Mouse (Mus musculus) liver, adult (tissue): ENCODE data around the gene Dynll2.

Experiments used
- GATA4 ChIP-seq: IDR thresholded peaks from 2 replicates; pipeline ENCODE4 v1.6.1; 2014; ENCODE audit warnings: mild to moderate bottlenecking, low read length; ENCODE audit not compliant: insufficient replicate concordance

Dynll2 gene

DNA sequence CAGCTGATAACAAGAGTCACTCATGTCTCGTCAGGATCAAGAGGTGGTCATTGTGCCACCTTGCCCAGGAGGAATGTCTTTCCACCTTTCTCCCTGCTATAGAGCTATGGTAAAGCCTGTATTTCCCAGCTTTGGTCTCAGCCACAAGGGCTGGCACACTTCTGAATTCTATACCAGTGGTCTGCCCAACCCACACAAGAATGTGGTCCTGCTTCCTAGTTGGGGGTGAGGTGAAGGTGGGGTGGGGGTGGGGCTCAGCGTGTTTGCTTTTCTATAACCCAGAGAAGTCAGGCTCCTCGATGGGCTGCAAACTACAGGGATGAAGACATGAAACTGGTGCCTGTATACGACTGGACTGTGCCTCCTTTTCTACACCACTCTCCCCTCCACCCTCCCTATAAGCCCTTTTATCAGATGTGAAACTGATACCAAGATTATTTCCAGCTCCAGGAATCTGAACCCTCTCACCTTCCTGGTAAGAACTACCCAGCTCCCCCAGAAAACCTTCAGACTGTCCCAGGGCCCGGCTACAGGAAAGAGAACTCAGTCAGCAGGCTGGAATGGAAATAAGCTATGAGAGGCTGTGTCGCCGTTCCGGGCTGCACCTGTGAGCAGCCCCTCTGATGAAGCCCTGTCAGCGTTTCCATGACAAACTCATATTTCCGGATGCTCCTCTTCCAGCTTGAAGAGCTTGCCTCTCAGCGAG, 24.0 kb upstream of the Dynll2 start:
- no peak for TF ChIP-seq GATA4

DNA sequence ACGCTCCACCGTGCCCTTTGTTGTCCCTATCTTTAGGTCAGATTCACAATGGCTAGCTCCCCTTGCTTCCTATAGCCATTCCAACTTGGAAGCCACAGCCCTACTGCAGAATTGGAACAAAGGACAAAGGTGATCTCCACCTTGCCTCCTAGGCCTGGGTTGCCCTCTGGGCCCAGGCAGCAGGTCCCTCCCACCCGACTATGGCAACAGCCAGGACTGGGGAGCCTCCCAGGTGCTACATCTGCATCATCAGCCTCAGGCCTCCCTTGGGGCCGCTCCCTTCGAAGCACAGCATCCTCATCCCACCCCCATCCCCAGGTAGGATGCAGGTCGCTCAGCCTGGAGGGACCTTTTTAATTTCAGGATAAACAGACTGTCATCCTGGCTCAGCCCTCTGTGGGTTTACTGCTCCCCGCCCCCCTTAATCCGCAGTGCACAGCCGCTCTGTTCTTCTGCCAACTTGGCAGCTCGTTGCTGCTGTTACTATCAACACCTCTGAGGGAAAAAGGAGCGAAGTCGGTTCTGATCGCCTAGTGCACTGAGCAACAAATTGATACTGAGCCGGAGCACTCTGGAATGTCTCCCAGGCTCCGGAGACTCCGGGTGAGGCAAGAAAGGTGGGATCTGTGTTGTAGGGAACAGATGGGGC, 22.3 kb upstream of the Dynll2 start:
- no peak for TF ChIP-seq GATA4

DNA sequence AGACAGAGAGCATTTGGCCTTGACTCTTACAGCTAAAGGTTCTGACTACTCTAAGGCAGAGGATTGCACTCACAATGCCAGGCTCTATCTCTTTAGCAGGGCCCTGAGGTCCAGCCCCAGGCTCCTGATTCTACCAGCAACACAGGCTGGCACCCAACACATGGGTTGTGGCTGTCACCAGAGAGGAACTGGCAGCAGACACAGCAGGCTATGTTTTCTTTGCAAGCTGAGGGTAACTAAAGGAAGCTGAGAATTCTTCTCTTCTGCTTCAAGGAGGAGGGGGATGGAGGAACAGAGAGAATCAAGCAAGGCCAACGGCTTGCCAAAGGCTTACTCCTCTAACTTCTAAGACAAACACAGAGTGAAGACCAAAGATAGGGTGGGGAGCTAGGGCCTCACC, 21.3 kb upstream of the Dynll2 start:
- no peak for TF ChIP-seq GATA4

DNA sequence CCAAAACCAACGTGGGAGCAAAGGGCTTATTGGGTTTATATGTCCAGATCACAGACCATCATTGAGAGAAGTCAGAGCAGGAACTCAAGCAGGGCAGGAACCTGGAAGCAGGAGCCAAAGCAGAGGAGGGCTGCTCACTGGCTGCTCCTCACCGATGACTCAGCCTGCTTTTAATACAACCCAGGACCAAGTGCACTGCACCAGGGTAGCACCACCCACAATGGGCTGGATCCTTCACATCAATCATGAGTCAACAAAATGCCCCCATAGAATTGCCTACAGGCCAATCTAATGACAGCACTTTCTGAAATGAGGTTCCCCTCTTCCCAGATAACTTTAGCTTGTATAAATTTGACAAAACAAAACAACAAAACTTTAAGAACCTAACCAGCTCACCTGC, 16.8 kb upstream of the Dynll2 start:
- no peak for TF ChIP-seq GATA4

DNA sequence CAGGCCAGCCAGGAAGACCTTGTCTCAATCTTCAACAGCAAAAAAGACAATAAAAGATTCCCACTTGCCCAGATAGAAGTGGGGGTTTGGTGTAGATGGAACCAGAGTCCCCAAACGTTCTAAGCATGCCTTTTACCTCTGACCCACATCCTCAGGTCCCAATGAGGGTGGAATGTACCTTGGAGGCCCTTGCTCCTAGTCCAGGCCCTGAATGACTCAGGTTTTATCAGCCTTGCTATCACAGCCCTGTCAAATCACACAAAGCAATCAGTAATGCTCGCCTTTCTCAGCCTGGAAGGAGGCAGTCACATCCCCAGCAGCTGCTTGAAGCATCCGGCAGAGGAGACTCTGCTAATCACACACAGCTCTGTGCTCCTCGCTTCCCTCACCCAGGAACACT, 15.4 kb upstream of the Dynll2 start:
- TF ChIP-seq GATA4: no peak

DNA sequence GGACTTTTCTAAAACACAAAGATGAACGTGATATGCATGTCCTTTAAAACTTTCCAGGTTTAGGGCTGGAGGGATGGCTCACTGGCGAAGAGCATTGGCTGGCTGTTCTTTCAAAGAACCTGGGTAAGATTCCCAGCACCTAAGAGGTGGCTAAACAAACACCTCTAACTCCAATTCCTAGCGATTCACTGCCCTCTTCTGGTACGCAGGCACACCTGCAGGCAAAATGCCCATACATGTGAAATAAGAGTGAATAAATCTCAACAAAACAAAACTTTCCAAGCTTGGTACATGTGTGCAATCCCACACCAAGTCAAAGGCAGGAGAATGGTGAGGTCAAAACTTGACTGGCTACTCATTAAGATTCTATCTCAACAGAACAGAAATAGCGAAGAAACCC, 12.4 kb upstream of the Dynll2 start:
- no peak for TF ChIP-seq GATA4

DNA sequence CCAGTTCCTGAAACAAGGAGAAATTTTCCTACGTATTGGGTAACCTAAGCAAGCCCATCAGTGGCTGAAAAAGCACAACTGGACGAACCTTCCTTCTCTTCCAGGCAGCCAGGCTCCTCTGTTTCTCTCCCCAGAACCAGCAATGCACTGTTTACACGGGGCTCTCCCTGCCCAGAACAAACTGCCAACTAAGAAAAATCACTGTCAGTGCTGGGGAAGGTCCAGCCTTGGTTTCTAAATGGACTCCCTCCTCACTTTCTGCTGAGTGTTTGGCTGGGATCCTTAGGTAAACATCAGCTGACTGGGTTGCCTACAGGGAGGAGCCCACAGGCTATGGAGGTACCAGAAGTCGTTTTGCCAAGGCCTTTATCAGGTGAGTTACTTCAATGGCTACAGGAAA, 4.5 kb upstream of the Dynll2 start:
- no peak for TF ChIP-seq GATA4

DNA sequence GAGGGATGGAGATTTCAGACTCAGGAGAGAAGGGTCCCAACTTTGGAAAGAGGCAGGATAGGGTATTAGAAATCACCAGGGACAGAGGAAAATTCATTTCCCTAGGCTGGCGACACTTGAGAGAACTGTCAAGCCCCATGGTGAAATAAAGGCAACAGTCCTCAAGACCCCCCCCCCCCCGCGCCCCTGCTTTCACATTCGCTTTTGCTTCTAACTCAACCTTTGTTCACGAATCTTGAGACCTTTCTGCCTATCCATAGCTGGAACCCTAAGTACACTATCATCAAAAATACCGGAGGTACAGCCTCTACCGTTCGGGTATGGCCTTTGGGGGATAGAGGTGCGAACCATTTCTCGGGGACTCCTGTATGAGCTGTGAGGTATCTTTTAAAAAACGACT, 528 bp upstream of the Dynll2 start:
- TF ChIP-seq GATA4: no peak

DNA sequence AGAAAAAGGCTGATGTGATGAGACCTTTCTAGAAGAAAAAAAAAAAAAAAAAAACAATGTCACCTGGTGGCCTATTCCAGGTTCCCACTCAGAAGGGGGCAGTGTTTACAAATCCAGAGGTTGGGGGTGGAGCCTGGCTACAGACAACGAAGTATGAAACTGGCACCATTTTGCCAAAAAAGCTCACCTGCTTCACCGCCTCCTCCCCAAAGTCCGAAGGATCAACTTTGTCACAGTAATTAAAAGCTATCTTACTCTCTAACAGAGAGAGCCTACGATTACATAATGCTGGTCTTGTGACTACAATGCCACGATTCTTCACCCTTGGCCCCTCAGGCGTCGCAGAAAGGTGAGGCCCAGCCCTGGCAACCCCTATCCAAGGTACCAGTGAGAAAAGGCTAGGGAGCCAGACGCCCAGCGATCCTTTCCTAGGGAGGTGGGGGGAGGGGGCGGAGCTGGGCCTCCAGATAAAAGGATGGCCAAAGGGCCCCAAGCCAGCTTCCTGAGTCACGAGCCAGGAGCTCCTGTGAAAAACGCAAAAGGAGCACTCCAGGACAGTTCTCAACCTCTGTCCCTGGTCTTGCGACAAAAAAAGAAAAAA, 1.1 kb downstream of the Dynll2 start:
- peak; percentile 68; the same call in 1 of the 2 replicates for TF ChIP-seq GATA4

DNA sequence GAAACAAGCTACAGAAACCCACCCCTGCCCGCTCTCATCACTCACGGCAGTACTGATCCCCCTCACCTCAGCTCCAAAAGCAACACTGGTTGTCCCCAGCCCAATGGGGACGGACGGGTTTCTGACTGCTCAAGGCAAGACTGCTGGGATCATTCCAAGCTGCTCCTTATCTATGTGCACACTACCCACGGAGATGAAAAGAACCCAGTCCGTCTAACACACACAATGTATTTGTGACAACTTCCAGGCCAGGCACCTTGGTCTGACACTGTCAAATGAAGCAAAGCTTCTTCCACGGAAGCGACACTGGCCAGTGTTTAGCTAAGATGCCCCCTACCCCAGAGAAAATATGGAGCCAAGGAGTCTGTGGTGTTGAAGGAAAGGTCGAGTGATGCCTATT, 1.7 kb downstream of the Dynll2 start:
- no peak for TF ChIP-seq GATA4

DNA sequence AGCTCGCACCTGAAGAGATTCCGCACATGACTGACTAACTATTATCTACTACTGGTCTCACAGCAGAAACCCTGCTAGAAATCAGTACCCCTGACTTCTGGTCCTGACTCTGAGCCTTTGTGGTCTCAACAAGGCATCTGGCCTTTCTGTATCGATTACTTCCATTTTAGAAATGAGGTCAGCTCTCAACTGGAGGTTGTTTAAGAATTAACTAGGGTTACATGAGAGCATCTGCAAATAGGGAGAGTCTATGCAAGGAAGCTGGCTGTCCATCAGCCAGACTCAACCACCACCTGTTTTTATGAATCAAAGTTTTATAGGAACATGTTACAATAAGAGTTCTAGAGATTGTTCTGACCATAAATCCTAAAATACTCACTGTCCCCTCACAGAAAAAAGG, 2.8 kb downstream of the Dynll2 start:
- no peak for TF ChIP-seq GATA4

DNA sequence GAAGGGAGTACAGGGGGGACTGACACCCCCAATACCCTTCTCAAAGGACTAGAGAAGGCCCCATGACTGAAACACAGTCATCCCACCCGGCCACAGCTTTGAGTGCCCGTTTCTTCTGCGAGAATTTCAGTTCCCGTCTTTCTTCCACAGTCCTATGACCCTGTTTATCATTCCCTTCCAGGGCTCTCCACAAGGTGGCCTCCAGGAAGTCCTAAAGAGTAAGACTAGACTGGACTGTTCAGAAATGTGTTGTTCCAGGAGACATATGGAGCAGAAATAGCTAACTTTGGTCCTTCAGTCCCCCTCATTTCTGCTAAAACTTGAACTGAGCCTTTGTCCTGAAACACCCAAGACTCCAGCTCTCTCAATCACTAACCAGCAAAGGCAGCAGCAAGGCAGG, 8.4 kb downstream of the Dynll2 start:
- TF ChIP-seq GATA4: no peak

DNA sequence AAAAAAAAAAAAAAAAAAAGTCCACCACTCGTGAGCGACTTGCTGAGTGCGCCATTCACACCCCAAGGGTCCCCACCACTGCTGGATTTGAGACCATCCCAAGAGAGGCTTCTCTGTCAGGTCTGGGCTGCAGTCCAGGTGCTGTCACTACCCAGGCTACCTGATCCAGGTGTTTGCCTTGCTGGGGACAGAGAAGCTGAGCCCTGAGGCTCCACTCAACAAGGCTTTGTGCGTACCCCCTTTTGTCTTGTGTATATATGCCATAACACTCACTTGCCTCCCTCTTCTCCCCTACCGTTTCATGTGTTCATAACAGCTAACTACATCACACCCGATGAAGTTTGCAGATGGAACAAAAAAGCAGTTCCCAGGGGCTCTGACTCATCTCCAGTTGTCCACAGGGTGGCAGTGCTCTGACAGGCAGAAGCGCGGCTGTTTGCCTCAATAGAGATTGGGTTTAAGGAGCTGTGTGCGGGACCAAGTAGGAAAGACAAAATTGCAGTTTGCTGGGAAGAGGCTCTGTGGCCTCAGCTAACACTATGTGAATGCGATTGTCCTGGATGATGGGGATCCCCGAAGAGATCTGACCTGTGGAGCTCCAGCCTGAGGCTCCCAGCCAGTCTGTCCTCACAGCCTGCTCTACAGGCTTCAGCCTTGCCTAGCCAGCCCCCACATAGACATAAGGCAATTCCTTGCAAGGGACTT, 12.7 kb downstream of the Dynll2 start:
- no peak for TF ChIP-seq GATA4

DNA sequence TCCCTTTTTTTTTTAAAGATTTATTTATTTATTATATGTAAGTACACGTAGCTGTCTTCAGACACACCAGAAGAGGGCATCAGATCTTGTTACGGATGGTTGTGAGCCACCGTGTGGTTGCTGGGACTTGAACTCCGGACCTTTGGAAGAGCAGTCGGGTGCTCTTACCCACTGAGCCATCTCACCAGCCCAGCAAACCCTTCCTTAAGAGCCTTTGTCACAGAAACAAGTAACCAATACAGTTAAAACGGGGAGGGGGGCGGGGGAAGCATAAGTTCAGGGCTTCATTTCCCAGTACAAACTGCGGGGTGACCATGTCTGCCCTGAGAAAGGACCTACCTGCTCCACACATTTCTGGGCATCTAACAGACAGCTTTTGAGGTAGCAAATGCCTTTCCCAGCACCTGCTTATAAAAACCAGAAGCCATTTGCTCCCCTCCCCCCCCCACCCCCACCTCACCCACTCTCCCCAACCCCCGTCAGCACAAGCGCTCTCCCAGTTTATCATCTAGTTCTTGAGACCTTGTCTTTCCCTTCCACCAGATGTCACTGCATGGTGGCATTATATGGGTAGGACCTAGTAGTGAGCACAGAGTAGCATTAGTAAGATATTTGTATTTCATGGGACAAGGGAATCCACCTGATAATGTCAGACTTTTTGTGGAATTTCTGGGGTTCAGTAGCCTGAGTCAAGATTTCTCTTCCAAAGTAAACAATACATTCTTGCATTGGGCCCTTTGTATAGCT, 13.6 kb downstream of the Dynll2 start:
- TF ChIP-seq GATA4: no peak

DNA sequence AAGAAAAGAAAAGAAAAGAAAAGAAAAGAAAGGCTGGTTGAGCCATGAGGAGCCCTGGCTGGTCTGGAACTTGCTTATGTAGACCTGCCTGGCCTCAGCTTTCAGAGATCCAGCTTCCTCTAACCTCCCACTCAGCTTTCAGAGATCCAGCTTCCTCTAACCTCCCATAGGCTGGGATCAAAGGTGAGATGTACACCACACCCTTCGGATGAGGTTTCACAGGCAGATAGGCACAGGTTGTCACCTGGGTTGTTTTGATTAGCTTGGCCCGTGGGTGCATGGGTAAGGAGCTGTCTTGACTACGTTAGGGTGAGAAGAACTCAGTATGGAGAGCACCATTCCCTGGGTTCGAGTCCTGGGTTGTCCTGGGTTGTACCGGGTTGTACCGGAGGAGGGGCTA, 14.5 kb downstream of the Dynll2 start:
- TF ChIP-seq GATA4: no peak
